Mouse (Mus musculus): Measurements from ENCODE around the gene Paox. TPM values are rescaled to one million over a fixed set of nuclear protein-coding genes. Genes with fewer than 3 reads are reported as not detected.

Paox gene
- polyA plus RNA-seq, 1 experiment: 2.9 TPM

GRCm38 (mm10) chr7:140135106-140135770 lies 19.6 kb downstream of the Paox start:
- peaks cover 53% of the 10 kb centered on the region for H3K4me1 ChIP-seq
- H3K9me3 ChIP-seq: no peaks in the 10 kb centered on the region
- H3K4me3 ChIP-seq (replicated peaks): no peak overlapping the region
- H3K27me3 ChIP-seq (replicated peaks): no peaks in the 10 kb centered on the region
- TF ChIP-seq GATA1 (IDR thresholded peaks at IDR 0.05; ENCODE audit: borderline replicate concordance, low read length): no peak
- TF ChIP-seq FLI1 (IDR thresholded peaks at IDR 0.05; ENCODE audit: low read length): no peak
- peaks cover 25% of the 10 kb centered on the region for H3K36me3 ChIP-seq (replicated peaks; ENCODE audit: low read length)

- H3K9me3 ChIP-seq: no peaks in the 10 kb centered on the region
- TF ChIP-seq FLI1 (IDR thresholded peaks at IDR 0.05; ENCODE audit: low read length): no peak
- no peak for TF ChIP-seq GATA1 (IDR thresholded peaks at IDR 0.05; ENCODE audit: borderline replicate concordance, low read length)
- H3K4me1 ChIP-seq: peaks cover 46% of the 10 kb centered on the region
- H3K27me3 ChIP-seq (replicated peaks): no peaks in the 10 kb centered on the region
- peaks cover 22% of the 10 kb centered on the region for H3K36me3 ChIP-seq (replicated peaks; ENCODE audit: low read length)
- H3K4me3 ChIP-seq (replicated peaks): peak within 1 kb of the TSS; percentile 98
Observed at GRCm38 (mm10) chr7:140137135-140138020, 21.8 kb downstream of the Paox start, which contains the start of gene Mtg1. Gene Mtg1 (plus strand): TSS chr7:140137564.

- Histone ChIP-seq H3K27me3 (replicated peaks) (no peaks in the 10 kb centered on the region), H3K9me3 (no peaks in the 10 kb centered on the region), H3K36me3 (replicated peaks; ENCODE audit: low read length) (peaks cover 23% of the 10 kb centered on the region), H3K4me1 (peaks cover 41% of the 10 kb centered on the region), H3K4me3 (replicated peaks) (peak overlapping the region; percentile 98)
- TF ChIP-seq FLI1 (IDR thresholded peaks at IDR 0.05; ENCODE audit: low read length) (no peak), GATA1 (IDR thresholded peaks at IDR 0.05; ENCODE audit: borderline replicate concordance, low read length) (no peak)
Observed at GRCm38 (mm10) chr7:140138021-140138310, 22.4 kb downstream of the Paox start.

GRCm38 (mm10) chr7:140141350-140141749 lies 25.8 kb downstream of the Paox start:
- no peaks in the 10 kb centered on the region for H3K9me3 ChIP-seq
- H3K4me3 ChIP-seq (replicated peaks): peak overlapping the region; percentile 35
- peaks cover 34% of the 10 kb centered on the region for H3K36me3 ChIP-seq (replicated peaks; ENCODE audit: low read length)
- no peaks in the 10 kb centered on the region for H3K27me3 ChIP-seq (replicated peaks)
- TF ChIP-seq FLI1 (IDR thresholded peaks at IDR 0.05; ENCODE audit: low read length) (no peak), GATA1 (IDR thresholded peaks at IDR 0.05; ENCODE audit: borderline replicate concordance, low read length) (no peak)
- peaks cover 16% of the 10 kb centered on the region for H3K4me1 ChIP-seq

GRCm38 (mm10) chr7:140144550-140144949 lies 29.0 kb downstream of the Paox start:
- no peaks in the 10 kb centered on the region for H3K9me3 ChIP-seq

GRCm38 (mm10) chr7:140153383-140153782 lies 37.8 kb downstream of the Paox start:
- Histone ChIP-seq H3K4me3 (replicated peaks) (peak overlapping the region; percentile 18), H3K27me3 (replicated peaks) (peaks cover 44% of the 10 kb centered on the region), H3K4me1 (peaks cover 13% of the 10 kb centered on the region), H3K36me3 (replicated peaks; ENCODE audit: low read length) (peaks cover 26% of the 10 kb centered on the region), H3K9me3 (no peaks in the 10 kb centered on the region)
- TF ChIP-seq GATA1 (IDR thresholded peaks at IDR 0.05; ENCODE audit: borderline replicate concordance, low read length): no peak
- TF ChIP-seq FLI1 (IDR thresholded peaks at IDR 0.05; ENCODE audit: low read length): no peak

More at GRCm38 (mm10) chr7:140144550-140144949, 29.0 kb downstream of the Paox start:
- peaks cover 64% of the 10 kb centered on the region for H3K36me3 ChIP-seq (replicated peaks; ENCODE audit: low read length)
- H3K4me3 ChIP-seq (replicated peaks): no peak overlapping the region
- no peaks in the 10 kb centered on the region for H3K27me3 ChIP-seq (replicated peaks)
- H3K4me1 ChIP-seq: peaks cover 10% of the 10 kb centered on the region
- TF ChIP-seq GATA1 (IDR thresholded peaks at IDR 0.05; ENCODE audit: borderline replicate concordance, low read length) (no peak), FLI1 (IDR thresholded peaks at IDR 0.05; ENCODE audit: low read length) (no peak)

- Histone ChIP-seq H3K9me3 (no peaks in the 10 kb centered on the region), H3K4me1 (peaks cover 13% of the 10 kb centered on the region), H3K36me3 (replicated peaks; ENCODE audit: low read length) (peaks cover 24% of the 10 kb centered on the region), H3K4me3 (replicated peaks) (no peak overlapping the region), H3K27me3 (replicated peaks) (peaks cover 49% of the 10 kb centered on the region)
- TF ChIP-seq FLI1 (IDR thresholded peaks at IDR 0.05; ENCODE audit: low read length): no peak
- TF ChIP-seq GATA1 (IDR thresholded peaks at IDR 0.05; ENCODE audit: borderline replicate concordance, low read length): no peak
Observed at GRCm38 (mm10) chr7:140153829-140154217, 38.2 kb downstream of the Paox start.

- Histone ChIP-seq H3K36me3 (replicated peaks; ENCODE audit: low read length) (peaks cover 18% of the 10 kb centered on the region), H3K4me3 (replicated peaks) (peak within 1 kb of the TSS; percentile 28), H3K27me3 (replicated peaks) (peaks cover 52% of the 10 kb centered on the region), H3K9me3 (no peaks in the 10 kb centered on the region), H3K4me1 (peaks cover 13% of the 10 kb centered on the region)
- TF ChIP-seq GATA1 (IDR thresholded peaks at IDR 0.05; ENCODE audit: borderline replicate concordance, low read length): no peak
- TF ChIP-seq FLI1 (IDR thresholded peaks at IDR 0.05; ENCODE audit: low read length): no peak
Observed at GRCm38 (mm10) chr7:140154218-140154927, 38.8 kb downstream of the Paox start, which contains the start of gene Sprn. Gene Sprn (minus strand): TSS chr7:140154877.

- TF ChIP-seq FLI1 (IDR thresholded peaks at IDR 0.05; ENCODE audit: low read length): no peak
- TF ChIP-seq GATA1 (IDR thresholded peaks at IDR 0.05; ENCODE audit: borderline replicate concordance, low read length): no peak
- H3K4me1 ChIP-seq: peaks cover 11% of the 10 kb centered on the region; the same call in 1 of the 2 replicates
- no peaks in the 10 kb centered on the region for H3K36me3 ChIP-seq (replicated peaks; ENCODE audit: low read length)
- H3K9me3 ChIP-seq: no peaks in the 10 kb centered on the region
- peaks cover 58% of the 10 kb centered on the region for H3K27me3 ChIP-seq (replicated peaks)
- H3K4me3 ChIP-seq (replicated peaks): no peak overlapping the region
Observed at GRCm38 (mm10) chr7:140160363-140160762, 44.8 kb downstream of the Paox start.

All from megakaryocyte, embryonic 14.5 days (primary cell).